Mouse (Mus musculus): Measurements from ENCODE around the gene Cmtm4. TPM values are rescaled to one million over a fixed set of nuclear protein-coding genes. Genes with fewer than 3 reads are reported as not detected.

Gene Cmtm4
- total RNA-seq, 1 experiment from 2014 or later: 1.8 TPM

DNA sequence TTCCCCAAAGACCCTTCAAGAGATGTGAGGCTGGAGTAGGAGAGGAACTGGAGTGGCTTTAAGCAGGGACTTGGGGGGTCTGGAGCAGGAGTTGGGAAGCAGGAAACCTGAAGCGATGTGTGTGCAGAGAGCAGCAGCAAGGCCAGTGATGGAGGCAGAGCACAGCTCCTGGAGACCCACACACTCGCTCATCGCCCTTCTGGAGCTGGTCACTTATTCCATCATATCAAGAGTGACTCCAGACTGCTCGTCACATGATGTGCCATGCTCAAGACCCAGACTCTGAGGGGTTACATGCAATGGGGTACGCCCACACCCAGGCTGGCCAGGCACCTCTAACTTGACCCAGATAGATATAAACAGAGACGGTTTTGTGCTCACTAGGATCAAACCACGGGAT lies 15.3 kb downstream of the Cmtm4 start:
- no peak for ATAC-seq (replicated peaks; ENCODE audit: low read depth, poor library complexity, severe bottlenecking)

DNA sequence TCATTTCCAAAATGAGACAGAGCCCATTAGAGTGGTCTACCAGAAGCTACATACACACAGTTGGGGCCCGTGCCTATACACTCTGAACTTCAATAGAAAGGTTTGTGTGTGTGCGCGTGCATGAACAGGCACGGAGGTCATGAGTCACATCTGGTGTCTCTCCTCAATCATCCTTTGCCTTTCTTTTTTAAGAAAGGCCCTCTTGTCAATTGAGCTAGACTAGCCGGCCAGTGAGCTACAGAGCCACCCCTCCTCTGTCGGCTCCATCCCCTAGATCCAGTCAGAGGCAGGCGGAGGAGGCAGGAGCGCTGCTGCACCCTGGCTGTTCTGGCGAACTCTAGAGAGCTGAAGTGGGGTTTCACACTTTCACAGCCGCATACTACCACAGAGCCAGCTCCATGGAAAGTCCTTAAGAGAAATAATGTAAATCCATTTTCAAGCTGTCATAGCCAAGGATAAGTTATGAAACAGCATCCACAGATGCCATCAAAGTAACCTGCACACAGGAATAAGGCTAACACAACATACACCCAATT lies 16.2 kb downstream of the Cmtm4 start:
- ATAC-seq (replicated peaks; ENCODE audit: low read depth, poor library complexity, severe bottlenecking): no peak

DNA sequence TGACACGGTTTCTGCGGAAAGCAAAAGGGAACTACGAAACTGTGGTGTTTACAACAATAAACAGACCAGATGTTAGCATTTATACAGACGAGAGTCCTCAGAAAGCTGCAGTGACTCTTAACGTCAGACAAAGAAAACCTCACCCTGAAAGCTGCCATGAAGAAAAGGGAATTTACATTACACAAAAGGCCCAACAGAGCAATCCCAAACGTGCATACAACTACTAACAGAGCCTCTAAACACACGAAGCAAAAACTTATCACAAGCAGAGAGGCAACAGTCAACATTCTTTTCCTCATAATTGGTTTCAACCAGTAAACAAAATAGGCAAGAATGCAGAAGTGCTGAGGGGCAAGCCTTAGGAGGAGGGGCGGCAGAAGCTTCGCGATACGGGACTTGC lies 18.9 kb downstream of the Cmtm4 start:
- no peak for ATAC-seq (replicated peaks; ENCODE audit: low read depth, poor library complexity, severe bottlenecking)

DNA sequence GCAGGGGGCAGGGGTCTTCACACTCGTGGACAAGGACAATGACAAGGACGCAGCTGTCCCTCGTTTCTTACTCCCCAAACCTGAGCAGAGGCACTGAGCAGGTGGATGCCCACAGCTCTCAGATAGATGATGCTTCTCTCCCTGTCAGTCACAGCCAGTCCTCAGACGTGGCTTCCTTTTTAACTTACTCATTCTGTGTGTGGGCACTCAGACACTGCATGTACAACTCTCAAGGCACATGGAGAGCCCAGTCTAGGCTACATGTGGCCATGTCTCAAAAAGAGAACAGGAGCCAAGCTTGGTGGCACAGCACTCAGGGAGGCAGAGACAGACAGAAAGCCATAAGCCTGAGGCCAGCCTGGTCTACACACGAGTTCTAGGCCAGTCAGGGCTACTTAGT lies 19.6 kb downstream of the Cmtm4 start:
- no peak for ATAC-seq (replicated peaks; ENCODE audit: low read depth, poor library complexity, severe bottlenecking)

DNA sequence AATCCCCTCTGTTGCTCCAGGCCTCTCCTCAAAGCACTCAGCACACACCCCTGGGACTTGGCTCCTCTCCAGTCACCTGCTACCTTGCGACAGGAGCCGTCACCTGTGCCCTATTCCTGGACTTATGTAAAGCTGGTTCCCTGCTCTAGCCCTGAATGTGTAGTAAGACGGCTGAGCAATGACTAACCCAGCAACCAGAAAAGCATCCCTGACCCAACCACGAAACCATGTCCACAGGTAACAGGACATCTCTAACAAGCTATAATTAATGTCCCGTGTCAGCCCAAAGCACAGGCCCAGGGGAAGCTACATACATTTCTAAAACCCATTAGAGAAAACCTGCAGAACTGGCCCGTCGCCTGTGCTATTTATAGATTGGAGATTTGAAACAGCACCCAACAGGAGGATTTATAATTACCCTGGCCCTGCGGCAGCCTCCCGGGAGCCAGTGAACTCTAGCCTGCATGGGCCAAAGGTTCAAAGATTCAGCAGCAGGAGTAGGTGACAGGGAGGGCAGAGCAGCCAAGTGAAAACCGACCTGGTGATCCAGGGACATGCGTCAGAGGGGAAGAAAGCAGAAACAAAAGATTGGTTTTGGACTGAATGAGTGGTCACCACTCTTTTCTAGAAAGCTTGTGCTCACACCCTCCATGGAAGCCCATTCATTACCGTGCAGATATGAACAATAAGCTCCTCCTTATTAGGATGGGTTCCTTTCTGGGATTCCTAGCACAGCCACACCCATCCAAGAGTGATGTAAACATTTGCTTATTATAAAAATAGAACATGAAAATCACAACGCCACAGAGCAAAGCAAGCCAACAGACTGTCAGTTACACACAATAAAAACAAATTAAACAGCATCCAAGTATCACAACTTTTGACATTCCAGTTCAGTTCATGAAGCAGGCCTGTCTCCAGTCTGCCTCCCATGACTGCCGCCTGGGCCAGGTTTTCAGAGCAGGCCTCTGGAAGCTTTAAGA lies 20.5 kb downstream of the Cmtm4 start:
- no peak for ATAC-seq (replicated peaks; ENCODE audit: low read depth, poor library complexity, severe bottlenecking)

DNA sequence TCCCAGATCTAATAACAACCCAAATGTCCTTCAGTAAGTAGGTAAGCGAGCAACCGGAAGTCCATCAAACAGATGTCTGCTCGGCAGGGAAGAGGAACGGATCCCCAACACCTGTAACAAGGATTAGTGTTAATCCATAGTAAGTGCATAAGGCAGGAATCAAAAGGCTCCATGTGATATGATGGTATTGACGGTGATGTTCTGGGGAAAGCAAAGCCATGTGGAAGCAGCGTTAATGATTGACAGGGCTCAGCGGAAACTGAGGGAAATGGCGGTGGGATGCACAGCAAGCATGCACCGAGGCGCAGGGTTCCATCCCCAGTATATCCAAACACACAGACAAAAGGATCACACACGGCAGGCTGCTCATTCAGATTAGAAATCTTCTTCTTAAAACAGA lies 21.3 kb downstream of the Cmtm4 start:
- ATAC-seq (replicated peaks; ENCODE audit: low read depth, poor library complexity, severe bottlenecking): no peak

DNA sequence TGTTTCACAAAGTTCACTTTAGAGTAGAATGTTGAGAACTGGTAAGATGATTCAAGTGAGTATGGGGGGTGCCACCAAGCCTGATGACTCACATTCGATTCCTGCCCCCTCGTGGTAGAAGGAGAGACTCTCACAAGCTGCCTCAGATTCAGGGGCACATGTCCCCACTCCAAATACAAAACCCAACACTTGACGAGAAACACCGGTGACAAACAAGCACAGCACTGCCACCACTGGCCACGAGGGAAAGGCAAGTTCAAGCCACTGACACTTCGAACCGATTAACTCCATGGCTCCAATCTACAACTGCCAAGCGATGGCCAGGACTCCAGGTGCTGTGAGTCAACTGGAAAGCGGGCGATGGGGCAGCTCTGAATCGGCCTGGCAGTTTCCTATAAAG lies 21.8 kb downstream of the Cmtm4 start:
- ATAC-seq (replicated peaks; ENCODE audit: low read depth, poor library complexity, severe bottlenecking): peak; percentile 58; the same call in 1 of the 2 replicates

DNA sequence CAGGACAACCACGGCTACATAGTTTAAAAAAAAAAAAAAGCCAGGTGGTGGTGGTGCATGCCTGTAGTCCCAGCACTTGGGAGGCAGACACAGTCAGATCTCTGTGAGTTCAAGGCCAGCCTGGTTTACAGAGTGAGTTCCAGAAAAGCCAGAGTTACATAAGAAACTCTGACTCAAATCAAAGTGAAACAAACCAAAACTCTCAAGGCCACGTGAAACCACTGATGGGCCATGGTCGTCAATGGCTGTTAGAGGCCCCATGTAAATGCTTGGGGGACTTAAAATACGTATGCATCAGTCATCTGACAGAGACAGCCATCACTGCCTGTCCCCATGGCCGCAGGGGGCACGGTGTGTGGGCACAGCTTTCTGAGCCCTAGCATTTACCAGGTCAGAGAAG lies 24.5 kb downstream of the Cmtm4 start:
- no peak for ATAC-seq (replicated peaks; ENCODE audit: low read depth, poor library complexity, severe bottlenecking)

DNA sequence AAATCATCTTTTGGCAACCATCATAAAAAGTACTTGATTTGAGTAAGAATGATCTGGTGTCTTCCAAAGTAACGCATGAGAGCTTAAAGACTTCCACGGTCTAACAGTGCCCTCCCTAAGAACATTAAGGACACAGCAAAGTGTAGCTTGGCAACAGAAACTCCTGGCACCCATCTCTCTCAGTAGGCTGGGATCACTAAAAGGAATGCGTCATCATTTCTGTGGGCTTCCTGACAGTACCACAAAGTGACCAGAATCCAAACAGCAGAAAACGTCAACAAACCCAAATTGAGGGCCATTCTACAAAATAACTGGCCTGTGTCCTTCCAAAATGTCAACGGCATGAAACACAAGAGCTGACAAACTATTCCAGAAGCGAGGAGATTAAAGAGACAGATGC lies 25.5 kb downstream of the Cmtm4 start:
- ATAC-seq (replicated peaks; ENCODE audit: low read depth, poor library complexity, severe bottlenecking): no peak

DNA sequence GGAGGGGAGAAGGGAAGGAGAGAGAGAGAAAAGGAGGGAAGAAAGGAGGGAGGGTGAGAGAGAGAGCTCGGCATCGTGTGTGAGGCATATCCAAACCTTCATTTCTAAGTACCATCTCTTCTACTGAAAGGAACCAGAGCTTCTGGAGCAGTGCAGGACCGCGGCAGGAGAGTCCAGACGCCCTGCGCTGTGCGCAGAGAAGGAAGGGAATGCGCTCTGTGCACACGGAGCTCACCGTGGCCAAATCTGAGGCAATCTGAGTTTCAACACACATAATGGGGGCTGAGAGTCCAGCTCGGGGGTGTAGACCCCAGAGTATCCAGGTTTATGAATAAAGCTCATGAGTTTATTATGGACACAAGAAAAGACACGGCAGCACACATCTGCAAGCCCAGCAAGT lies 26.0 kb downstream of the Cmtm4 start:
- no peak for ATAC-seq (replicated peaks; ENCODE audit: low read depth, poor library complexity, severe bottlenecking)

DNA sequence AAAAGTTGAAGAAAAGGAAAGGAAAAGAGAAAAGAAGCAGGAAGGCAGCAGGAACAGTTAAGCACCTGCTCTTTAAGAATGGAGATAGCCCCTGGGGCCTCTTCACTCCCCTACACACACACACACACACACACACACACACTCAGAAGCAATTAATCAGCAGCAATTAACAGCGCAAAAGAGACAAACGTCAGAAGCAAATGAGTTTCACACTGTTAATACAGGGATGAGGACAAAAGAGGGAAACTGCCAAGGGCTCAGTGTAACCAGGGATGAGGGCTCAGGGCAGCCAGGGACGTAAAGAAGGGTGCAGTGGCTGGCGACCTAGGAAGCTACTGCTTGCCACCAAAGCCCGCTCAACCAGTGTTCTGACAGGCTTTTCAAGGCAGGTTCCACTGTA lies 28.2 kb downstream of the Cmtm4 start:
- no peak for ATAC-seq (replicated peaks; ENCODE audit: low read depth, poor library complexity, severe bottlenecking)

DNA sequence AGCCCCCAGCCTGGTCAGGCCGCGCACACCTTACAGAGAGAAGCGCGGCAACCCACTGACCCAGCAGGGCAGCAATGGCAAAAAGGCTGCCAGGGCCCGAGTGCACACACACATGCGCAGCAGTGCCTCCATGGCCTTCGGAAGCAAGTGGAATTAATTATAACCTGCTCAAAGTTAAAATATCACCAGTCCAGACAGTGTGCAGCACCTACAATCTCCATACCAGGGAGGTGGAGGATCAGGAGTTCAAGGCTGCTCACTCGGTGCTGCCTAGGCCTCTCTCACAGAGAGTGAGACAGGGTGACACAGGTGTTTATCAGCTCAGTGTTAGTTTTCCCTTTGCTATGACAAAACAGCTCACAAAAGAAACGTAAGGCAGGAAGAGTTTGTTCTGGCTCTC lies 29.9 kb downstream of the Cmtm4 start:
- ATAC-seq (replicated peaks; ENCODE audit: low read depth, poor library complexity, severe bottlenecking): no peak

DNA sequence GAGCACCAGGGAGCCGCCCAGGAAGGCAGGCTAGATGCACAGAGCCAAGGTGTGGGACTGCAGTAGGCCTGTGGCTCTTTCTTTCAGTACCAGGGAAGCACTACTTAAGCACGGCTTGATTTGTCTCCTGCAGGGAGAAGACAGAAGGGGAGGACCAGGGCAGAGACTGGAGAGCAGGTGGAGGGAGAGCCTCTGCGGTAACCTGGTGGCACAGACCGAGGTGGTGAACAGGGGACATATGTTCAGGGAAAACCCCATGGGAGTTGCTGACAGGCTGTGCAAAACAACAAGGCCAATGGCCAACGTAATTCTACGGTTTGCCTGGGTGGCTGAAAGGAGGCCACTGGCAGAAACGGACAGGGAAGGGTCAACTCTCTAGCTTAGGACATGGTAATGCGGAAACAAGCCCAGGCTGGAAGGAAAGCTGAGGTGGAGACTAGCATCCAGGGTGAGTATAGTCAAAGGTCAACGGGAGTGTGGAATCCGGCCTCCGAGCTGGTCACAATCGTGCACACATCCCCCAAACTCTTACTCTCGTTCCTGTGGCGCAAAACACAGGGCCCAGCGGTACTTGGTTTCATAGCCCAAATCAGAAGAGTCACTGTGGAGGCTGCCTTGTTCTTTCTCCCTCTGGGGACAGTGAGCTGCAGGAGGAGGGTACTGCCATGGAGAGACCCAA lies 35.7 kb downstream of the Cmtm4 start:
- ATAC-seq (replicated peaks; ENCODE audit: low read depth, poor library complexity, severe bottlenecking): no peak

DNA sequence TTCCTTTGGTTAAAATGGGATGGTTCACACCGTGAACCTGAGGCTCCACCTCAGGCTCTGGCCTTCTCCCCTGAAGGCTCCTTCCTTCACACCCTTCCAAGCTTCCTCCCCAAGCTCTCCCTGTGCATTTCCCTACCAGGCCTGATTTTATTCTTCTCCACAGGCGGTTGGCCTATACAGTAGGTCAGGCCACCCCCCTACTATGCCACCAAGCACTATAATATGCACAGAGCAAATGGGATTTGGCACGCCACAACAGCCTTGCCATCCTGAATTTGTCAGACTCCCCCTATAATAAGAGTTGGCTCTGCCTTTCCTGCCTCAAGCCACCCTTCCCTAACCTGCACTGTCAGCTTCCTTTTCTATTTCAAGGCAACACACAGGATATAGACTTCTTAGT lies 37.0 kb downstream of the Cmtm4 start:
- no peak for ATAC-seq (replicated peaks; ENCODE audit: low read depth, poor library complexity, severe bottlenecking)

DNA sequence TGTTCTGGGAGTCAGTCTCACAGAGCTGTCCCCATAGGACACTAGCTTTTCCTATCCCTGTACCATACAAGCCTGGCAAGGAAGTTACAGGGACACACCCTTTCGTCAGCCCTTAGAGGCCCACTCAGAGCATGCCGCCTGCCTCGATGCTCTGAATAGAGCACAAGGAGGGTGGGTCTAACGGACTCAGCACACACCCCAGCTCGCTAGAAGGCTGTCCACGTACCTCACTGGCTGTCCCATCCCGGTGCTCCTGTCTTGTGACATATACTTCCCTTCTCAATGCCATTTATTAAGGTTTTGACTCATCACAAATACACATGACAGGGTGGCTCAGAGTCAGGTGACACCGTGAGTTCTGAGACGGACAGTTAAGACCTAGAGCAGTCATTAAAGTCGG lies 41.1 kb downstream of the Cmtm4 start:
- ATAC-seq (replicated peaks; ENCODE audit: low read depth, poor library complexity, severe bottlenecking): no peak

DNA sequence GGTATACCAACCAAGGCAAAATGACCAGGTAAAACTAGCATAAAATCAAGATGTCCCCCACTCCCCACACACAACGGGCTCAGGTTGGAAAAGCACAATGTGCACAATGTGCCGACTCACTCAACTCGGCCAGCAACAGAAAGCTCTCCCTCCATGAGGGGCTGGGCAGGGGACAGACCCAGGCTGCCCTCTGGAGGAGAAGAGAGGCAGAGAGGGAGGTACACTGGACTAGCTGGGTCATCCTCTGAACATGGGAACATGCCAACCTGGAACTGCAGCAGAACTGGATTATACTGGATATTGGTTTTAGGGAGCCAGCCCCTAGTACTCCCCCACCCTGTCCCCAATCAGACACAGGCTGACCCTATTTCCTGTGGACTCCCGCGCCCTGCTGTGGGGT lies 42.4 kb downstream of the Cmtm4 start:
- ATAC-seq (replicated peaks; ENCODE audit: low read depth, poor library complexity, severe bottlenecking): peak; percentile 83

DNA sequence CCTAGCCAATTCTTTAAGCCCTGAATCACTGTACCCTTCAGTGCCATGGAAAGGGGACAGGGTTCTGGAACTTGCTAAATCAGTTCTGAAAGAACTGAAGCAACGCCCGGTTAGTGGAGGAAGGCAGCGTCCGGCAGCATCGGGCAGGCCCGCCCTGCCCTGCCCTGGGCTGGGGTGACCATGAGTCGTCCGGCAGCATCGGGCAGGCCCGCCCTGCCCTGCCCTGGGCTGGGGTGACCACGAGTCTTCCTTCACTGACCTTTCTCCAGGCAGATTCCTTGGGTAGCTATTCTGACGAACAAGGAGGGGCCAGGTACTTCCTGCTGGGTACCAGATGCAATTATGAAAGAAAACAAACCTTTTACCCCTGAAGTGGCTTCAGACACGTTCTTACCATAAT lies 45.6 kb downstream of the Cmtm4 start:
- ATAC-seq (replicated peaks; ENCODE audit: low read depth, poor library complexity, severe bottlenecking): no peak

DNA sequence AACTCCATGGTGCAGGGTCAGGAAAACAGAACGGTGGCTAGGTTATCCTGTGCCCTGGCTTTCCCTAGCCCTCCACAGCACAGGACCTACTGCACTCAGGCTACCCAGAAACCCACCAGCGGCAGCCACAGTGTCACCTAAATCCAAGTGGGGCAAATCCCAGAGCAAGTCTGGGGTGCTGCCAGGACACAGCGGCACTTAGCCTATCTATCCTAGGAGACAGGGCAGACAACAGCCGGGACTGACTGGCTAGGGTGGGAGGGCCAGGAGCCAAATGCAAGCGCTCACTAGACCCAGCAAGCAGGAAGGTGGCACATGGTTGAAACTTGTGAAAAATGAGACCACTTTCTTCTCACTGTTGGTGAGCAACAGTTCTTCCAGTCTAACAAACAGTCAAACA lies 46.6 kb downstream of the Cmtm4 start:
- no peak for ATAC-seq (replicated peaks; ENCODE audit: low read depth, poor library complexity, severe bottlenecking)

DNA sequence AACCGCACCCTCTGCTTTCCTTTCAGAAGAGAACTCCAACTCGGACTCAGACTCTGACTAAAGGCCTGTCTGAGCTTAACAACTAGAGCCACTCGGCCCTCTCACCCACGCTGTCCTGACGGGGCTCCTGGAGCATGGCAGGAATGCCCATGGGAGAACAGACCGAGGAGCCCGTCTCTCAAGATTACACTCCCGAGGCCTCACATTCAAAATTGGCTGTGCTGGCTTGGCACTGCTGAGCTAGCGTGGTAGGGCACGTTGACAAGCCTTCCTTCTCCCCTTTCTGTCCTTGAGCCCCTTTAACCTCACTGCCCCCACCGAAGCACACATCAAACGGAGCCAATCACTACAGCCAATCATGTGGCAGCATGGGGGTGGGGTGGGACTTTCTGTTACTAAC lies 48.9 kb downstream of the Cmtm4 start:
- ATAC-seq (replicated peaks; ENCODE audit: low read depth, poor library complexity, severe bottlenecking): no peak

DNA sequence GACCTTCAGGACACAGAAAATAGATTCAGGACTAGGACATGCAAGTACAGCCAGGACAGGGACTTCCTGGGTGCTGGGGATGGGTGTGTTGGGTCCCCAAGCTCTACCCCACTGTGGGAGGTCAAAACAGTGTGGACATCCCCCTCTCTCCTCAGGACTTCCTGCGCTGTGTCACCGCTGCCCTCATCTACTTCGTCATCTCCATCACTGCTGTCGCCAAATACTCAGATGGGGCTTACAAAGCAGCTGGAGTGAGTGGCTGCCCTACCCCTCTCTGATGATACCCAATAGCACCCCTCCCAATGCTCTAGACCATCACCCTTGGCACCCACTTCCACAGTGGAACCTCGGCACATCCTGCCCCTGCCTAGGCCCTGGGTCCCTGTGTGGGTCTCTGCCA lies 51.0 kb downstream of the Cmtm4 start:
- ATAC-seq (replicated peaks; ENCODE audit: low read depth, poor library complexity, severe bottlenecking): no peak

DNA sequence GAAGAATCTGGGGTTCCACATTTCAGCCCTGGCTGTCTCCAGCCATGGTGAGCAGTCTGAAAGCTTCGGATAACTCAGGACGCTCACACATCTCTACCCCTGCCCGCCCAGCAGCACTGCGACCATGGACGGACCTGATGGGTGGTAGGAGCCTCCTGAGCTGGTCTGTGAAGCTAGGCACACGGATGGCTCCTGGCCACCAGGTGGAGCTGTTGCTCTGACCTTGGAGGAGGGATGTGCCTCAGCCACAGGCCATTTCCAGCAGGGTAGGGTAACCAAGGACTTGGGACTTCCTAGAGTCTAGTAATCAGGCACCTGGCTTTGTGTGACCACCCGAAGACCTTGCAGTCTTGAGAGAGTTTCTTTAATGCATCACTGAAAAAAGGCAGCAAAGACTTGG lies 51.6 kb downstream of the Cmtm4 start:
- peak; percentile 45 for ATAC-seq (replicated peaks; ENCODE audit: low read depth, poor library complexity, severe bottlenecking)

Measured in common myeloid progenitor, adult 5-6 weeks (primary cell).